Mouse (Mus musculus) heart, embryonic 16.5 days (tissue): ENCODE data around the gene Foxn3. TPM values are rescaled to one million over a fixed set of nuclear protein-coding genes. Genes with fewer than 3 reads are reported as not detected.

Experiments
- ATAC-seq: fragments of 200-750 bp; cut with Nextera tagmentation; replicated peaks from 2 replicates; pipeline ENCODE4 v1.8.0; 2017; ENCODE audit warnings: moderate number of reproducible peaks; ENCODE audit not compliant: insufficient read depth, low FRiP score; ENCODE audit errors: extremely low read depth
- H3K27ac ChIP-seq: fragments of 300-500 bp; sonication (generic); 2 replicates; pipeline ENCODE4 v1.5.1; 2014; ENCODE audit warnings: mild to moderate bottlenecking, low read length, control low read depth, moderate library complexity
- H3K27me3 ChIP-seq: fragments of 300-500 bp; sonication (generic); 2 replicates; pipeline ENCODE4 v1.6.1; 2014; ENCODE audit warnings: low read length, mixed read lengths; ENCODE audit not compliant: control insufficient read depth, insufficient read depth
- H3K36me3 ChIP-seq: fragments of 300-500 bp; sonication (generic); 2 replicates; pipeline ENCODE4 v1.6.1; 2014; ENCODE audit not compliant: control insufficient read depth, insufficient read depth
- H3K4me1 ChIP-seq: fragments of 300-500 bp; sonication (generic); 2 replicates; pipeline ENCODE4 v1.6.1; 2014; ENCODE audit warnings: low read length, mixed read lengths; ENCODE audit not compliant: control insufficient read depth, insufficient read depth
- H3K4me2 ChIP-seq: fragments of 300-500 bp; sonication (generic); 2 replicates; pipeline ENCODE4 v1.6.1; 2014; ENCODE audit warnings: low read depth, mild to moderate bottlenecking, control low read depth, low read length
- H3K4me3 ChIP-seq: fragments of 300-500 bp; sonication (generic); 2 replicates; pipeline ENCODE4 v1.5.1; 2014; ENCODE audit warnings: mild to moderate bottlenecking, control low read depth, low read length
- H3K9ac ChIP-seq: fragments of 300-500 bp; sonication (generic); 2 replicates; pipeline ENCODE4 v1.6.1; 2014; ENCODE audit warnings: low read length, control low read depth
- H3K9me3 ChIP-seq: fragments of 300-500 bp; sonication (generic); replicated peaks from 2 replicates; pipeline ENCODE4 v1.6.1; 2016; ENCODE audit warnings: low read length; ENCODE audit not compliant: control insufficient read depth
- WGBS: fragments of 180-500 bp; shearing (Covaris S2); extraction: QIAGEN DNeasy Blood & Tissue Kit; methylation state at CpG from one replicate; pipeline ENCODE4 v1.1.7; 2014; 5-methylcytosine and 5-hydroxymethylcytosine counted together
- polyA plus RNA-seq: library from polyadenylated mRNA; unstranded; fragments of >200 nt; fragmentation: Nextera tagmentation; extraction: Ambion mirVana; gene quantifications from 2 replicates; pipeline ENCODE4 v1.2.1, GENCODE M21; 2015

The Foxn3 gene
- polyA plus RNA-seq, 1 experiment from 2014 or later: 52.1 TPM

DNA sequence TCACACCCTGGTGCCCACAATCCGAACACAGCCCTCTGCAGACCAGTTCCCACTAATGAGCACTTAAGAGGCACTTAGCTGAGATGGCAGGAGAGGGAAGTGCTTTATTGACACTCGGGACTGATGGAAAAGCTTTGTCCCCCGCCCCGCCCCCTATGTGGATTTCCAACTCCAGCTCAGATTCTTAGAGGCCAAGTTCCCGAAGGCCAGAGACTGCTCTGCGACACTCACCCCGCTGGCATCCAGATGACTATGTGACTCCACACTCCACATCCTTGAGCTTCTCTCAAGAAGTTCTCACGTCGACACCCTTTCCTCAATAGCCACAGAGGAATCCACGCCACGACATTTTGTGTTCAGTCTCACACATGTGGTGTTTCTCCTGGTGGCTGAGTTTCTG, 295.6 kb downstream of the Foxn3 start:
- peaks cover 43% of the 10 kb centered on the region for H3K4me1 ChIP-seq
- no peak; the same call in 1 of the 2 replicates for ATAC-seq
- H3K27ac ChIP-seq: no peak overlapping the region
- H3K4me3 ChIP-seq: no peak overlapping the region
- H3K9me3 ChIP-seq: no peaks in the 10 kb centered on the region
- WGBS: 45% methylated on average over 11 of the region's 11 CpGs
- H3K9ac ChIP-seq: no peak overlapping the region
- no peak overlapping the region for H3K4me2 ChIP-seq
- H3K27me3 ChIP-seq: no peaks in the 10 kb centered on the region
- no peaks in the 10 kb centered on the region for H3K36me3 ChIP-seq

DNA sequence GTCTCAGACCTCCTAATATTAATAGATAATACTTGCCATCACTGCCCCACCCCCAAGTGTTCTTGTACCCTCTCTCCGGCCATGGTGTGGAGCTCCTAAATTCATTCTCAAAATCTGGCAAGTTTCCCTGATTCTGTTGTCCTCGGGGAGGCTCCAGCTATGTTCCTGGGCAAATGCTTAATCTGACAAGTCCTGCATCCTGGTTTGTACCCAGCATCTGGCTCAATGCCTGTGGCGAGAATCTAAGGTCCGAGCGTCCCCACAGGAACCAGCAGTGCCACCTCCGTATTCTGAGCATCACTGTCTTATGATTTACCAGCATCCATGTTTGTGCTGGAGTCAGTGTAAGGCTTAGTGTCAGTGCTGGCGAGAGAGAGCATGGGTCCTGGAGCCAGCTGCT, 296.9 kb downstream of the Foxn3 start:
- no peak overlapping the region for H3K4me3 ChIP-seq
- H3K9ac ChIP-seq: no peak overlapping the region
- H3K27me3 ChIP-seq: no peaks in the 10 kb centered on the region
- 71% methylated on average over 7 of the region's 7 CpGs for WGBS
- H3K4me1 ChIP-seq: peaks cover 49% of the 10 kb centered on the region
- ATAC-seq: no peak
- H3K36me3 ChIP-seq: no peaks in the 10 kb centered on the region
- H3K27ac ChIP-seq: no peak overlapping the region
- H3K4me2 ChIP-seq: no peak overlapping the region
- no peaks in the 10 kb centered on the region for H3K9me3 ChIP-seq

DNA sequence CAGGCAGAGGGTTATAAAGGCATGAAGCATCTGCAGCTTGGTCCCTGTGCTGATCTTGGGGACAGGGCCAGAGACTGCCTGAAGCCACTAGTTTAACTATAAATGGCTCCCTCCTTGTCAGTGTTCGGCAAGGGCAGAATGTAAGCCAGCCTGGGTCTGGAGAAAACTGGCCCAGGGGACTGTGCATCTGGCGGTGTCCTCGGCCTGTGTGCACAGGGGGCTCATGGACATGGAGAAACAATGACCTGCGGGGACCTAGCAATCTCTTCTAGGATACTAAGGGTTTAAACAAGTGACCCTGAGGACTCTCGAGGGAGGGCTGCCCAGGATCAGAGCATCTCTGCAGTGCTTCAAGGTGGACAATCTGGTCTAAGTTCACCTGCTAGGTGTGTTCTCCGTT, 297.6 kb downstream of the Foxn3 start:
- peaks cover 52% of the 10 kb centered on the region for H3K4me1 ChIP-seq
- no peaks in the 10 kb centered on the region for H3K27me3 ChIP-seq
- H3K9ac ChIP-seq: no peak overlapping the region
- no peak for ATAC-seq
- H3K36me3 ChIP-seq: no peaks in the 10 kb centered on the region
- WGBS: 72% methylated on average over 6 of the region's 6 CpGs
- no peaks in the 10 kb centered on the region for H3K9me3 ChIP-seq
- H3K4me3 ChIP-seq: no peak overlapping the region
- H3K27ac ChIP-seq: peak overlapping the region; percentile 36; the same call in 1 of the 2 replicates
- H3K4me2 ChIP-seq: no peak overlapping the region

- peaks cover 57% of the 10 kb centered on the region for H3K4me1 ChIP-seq
- no peak overlapping the region for H3K4me2 ChIP-seq
- no peak overlapping the region for H3K9ac ChIP-seq
- H3K27ac ChIP-seq: no peak overlapping the region
- no peaks in the 10 kb centered on the region for H3K36me3 ChIP-seq
- H3K4me3 ChIP-seq: no peak overlapping the region
- no peak for ATAC-seq
- 81% methylated on average over 7 of the region's 7 CpGs for WGBS
- H3K9me3 ChIP-seq: no peaks in the 10 kb centered on the region
- no peaks in the 10 kb centered on the region for H3K27me3 ChIP-seq
Observed at GRCm38 (mm10) chr12:99264386-99264785, 299.0 kb downstream of the Foxn3 start.

DNA sequence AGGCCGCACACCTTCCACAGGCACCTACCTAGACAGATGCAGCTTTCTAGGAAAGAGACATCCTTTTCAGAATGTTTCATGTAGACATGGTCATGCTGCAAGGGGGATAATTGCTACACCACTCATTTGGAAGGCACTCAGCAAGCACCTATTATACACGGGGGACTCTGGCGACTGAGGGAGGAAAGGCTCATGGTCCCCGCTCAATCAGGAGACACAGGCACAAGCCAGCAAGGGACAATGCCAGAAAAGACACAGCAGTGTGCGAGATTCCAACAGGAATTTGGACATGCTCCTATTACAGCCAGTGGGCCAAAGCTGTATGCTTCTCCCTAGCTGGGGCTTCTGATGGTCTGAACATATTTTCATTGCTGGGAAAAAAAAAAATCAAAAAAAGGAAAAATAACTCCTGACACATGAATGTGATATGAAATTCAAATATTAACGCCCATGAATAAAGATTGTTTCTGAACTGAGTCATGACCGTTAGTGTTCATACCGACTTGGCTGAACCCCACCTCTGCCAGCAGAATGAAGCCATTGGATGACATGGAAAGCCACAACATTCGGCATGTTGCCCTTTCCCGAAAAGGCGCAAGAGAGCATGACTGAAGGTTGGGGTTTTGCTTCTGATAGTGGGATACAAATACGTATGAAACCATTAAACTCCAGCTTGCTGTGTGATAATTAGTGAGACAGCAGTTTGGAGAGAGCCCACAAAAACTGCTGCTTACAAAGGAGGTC, 299.6 kb downstream of the Foxn3 start:
- Histone ChIP-seq H3K9ac (no peak overlapping the region), H3K36me3 (no peaks in the 10 kb centered on the region), H3K9me3 (no peaks in the 10 kb centered on the region), H3K27me3 (no peaks in the 10 kb centered on the region), H3K4me3 (no peak overlapping the region), H3K4me2 (no peak overlapping the region), H3K27ac (no peak overlapping the region), H3K4me1 (peaks cover 56% of the 10 kb centered on the region)
- ATAC-seq: no peak
- whole genome bisulfite sequencing: 78% methylated on average over 12 of the region's 12 CpGs

- Histone ChIP-seq H3K27me3 (no peaks in the 10 kb centered on the region), H3K9ac (no peak overlapping the region), H3K9me3 (no peaks in the 10 kb centered on the region), H3K4me3 (no peak overlapping the region), H3K27ac (no peak overlapping the region), H3K36me3 (no peaks in the 10 kb centered on the region), H3K4me2 (no peak overlapping the region), H3K4me1 (peaks cover 61% of the 10 kb centered on the region)
- WGBS: 74% methylated on average over 1 of the region's 1 CpGs
- ATAC-seq: no peak
Observed at GRCm38 (mm10) chr12:99262840-99263239, 300.5 kb downstream of the Foxn3 start.

DNA sequence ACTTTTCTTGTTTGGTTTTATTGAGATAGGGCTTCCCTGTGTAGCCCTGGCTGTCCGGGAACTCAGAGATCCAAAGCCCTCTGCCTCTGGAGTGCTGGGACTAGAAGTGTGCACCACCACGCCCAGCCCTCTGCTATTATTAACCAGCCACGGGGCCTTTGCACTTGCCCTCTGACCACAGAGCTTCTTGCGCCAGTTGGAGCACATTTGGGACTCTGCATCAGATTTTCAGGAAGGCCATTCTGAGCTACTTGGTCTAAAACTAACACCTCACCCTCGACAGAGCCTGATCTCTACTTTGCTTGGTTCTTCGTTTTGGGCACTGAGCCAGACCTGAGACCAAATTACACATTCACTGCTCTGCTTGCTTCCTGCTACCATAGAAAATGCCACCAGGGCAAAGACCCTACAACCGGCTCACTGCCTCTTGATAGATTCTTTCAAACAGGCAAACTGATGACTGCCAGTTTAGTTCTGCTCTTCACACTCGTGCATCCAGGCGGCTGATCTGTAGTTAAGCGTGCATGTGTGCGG, 301.2 kb downstream of the Foxn3 start:
- Histone ChIP-seq H3K4me3 (no peak overlapping the region), H3K4me1 (peaks cover 63% of the 10 kb centered on the region)
- 64% methylated on average over 11 of the region's 11 CpGs for whole genome bisulfite sequencing

GRCm38 (mm10) chr12:99260171-99260570, 303.2 kb downstream of the Foxn3 start:
- H3K27ac ChIP-seq: peak overlapping the region; percentile 29; the same call in 1 of the 2 replicates
- H3K27me3 ChIP-seq: no peaks in the 10 kb centered on the region
- no peaks in the 10 kb centered on the region for H3K9me3 ChIP-seq
- no peak overlapping the region for H3K9ac ChIP-seq
- peaks cover 50% of the 10 kb centered on the region for H3K4me1 ChIP-seq
- no peak overlapping the region for H3K4me2 ChIP-seq
- WGBS: 63% methylated on average over 10 of the region's 10 CpGs
- H3K36me3 ChIP-seq: no peaks in the 10 kb centered on the region
- no peak overlapping the region for H3K4me3 ChIP-seq
- ATAC-seq: no peak

More for the DNA sequence above, 301.2 kb downstream of the Foxn3 start:
- H3K4me2 ChIP-seq: no peak overlapping the region
- H3K9me3 ChIP-seq: no peaks in the 10 kb centered on the region
- no peaks in the 10 kb centered on the region for H3K27me3 ChIP-seq
- no peak for ATAC-seq
- H3K9ac ChIP-seq: no peak overlapping the region
- H3K36me3 ChIP-seq: no peaks in the 10 kb centered on the region
- H3K27ac ChIP-seq: no peak overlapping the region

- 11% methylated on average over 5 of the region's 5 CpGs for WGBS
- peaks cover 46% of the 10 kb centered on the region for H3K4me1 ChIP-seq
- H3K4me3 ChIP-seq: peak overlapping the region; percentile 13; the same call in 1 of the 2 replicates
Observed at GRCm38 (mm10) chr12:99257570-99257969, 305.8 kb downstream of the Foxn3 start.

More at GRCm38 (mm10) chr12:99257570-99257969, 305.8 kb downstream of the Foxn3 start:
- H3K27me3 ChIP-seq: no peaks in the 10 kb centered on the region
- peak overlapping the region; percentile 50 for H3K4me2 ChIP-seq
- peak; percentile 65 for ATAC-seq
- peak overlapping the region; percentile 47 for H3K9ac ChIP-seq
- H3K9me3 ChIP-seq: no peaks in the 10 kb centered on the region
- no peaks in the 10 kb centered on the region for H3K36me3 ChIP-seq
- peak overlapping the region; percentile 85 for H3K27ac ChIP-seq
